Mouse (Mus musculus) left cerebral cortex, postnatal 10 days (tissue): ENCODE measurements at regions not wholly inside any gene's neighbourhood (a gene's known extent, or its start where the extent isn't known, plus 50 kb on each side); places are given as distances from the start of the nearest gene placed in this dataset.

ENCODE experiments used
- DNase-seq, 2 experiments: peaks; one replicate each; pipeline ENCODE4 v3.0.0; 2021 to 2022; ENCODE audit warnings: low spot score in 2 of 2, mixed read lengths in 1 of 2; ENCODE audit errors: extremely low spot score in 1 of 2
- intact Hi-C: fragments of 180-260 bp; cut with DNase I; formaldehyde crosslinking; loops from one replicate; pipeline ENCODE4 v1.15.1; 2025

- DNase-seq: no peak
- intact Hi-C loops: no loop called here
Measured at GRCm38 (mm10) chr14:46706462-46706861, 53.9 kb upstream of the Cdkn3 start.

- DNase-seq: peak in 1 of 2 experiments; percentile 35
Measured at GRCm38 (mm10) chr14:46704316-46704751, 56.0 kb upstream of the Cdkn3 start.

GRCm38 (mm10) chr14:46702669-46703435, 57.5 kb upstream of the Cdkn3 start:
- intact Hi-C loops: no loop called here
- peak in 1 of 2 experiments; percentile 49 for DNase-seq

More at GRCm38 (mm10) chr14:46704316-46704751, 56.0 kb upstream of the Cdkn3 start:
- intact Hi-C loops: no loop called here

- intact Hi-C loops: no loop called here
- no peak for DNase-seq
Measured at GRCm38 (mm10) chr14:46692571-46692970, 67.8 kb upstream of the Cdkn3 start.

- DNase-seq: no peak
- intact Hi-C loops: no loop called here
Measured at GRCm38 (mm10) chr14:46692067-46692466, 68.3 kb upstream of the Cdkn3 start.

- intact Hi-C loops: no loop called here
- DNase-seq: no peak
Measured at GRCm38 (mm10) chr14:46682728-46683127, 77.6 kb upstream of the Cdkn3 start.

- intact Hi-C loops: no loop called here
- no peak for DNase-seq
Measured at GRCm38 (mm10) chr14:46678935-46679334, 81.4 kb upstream of the Cdkn3 start.

GRCm38 (mm10) chr14:46671482-46672225, 88.7 kb upstream of the Cdkn3 start:
- DNase-seq: no peak
- intact Hi-C loops: no loop called here

- intact Hi-C loops: no loop called here
- DNase-seq: no peak
Measured at GRCm38 (mm10) chr14:46671062-46671461, 89.3 kb upstream of the Cdkn3 start.

GRCm38 (mm10) chr14:46670221-46671046, 89.9 kb upstream of the Cdkn3 start:
- intact Hi-C loops: no loop called here
- DNase-seq: no peak

GRCm38 (mm10) chr14:46668275-46668674, 92.1 kb upstream of the Cdkn3 start:
- DNase-seq: no peak
- intact Hi-C loops: no loop called here

- intact Hi-C loops: no loop called here
- no peak for DNase-seq
Measured at GRCm38 (mm10) chr14:46664305-46664704, 96.0 kb upstream of the Cdkn3 start.

- DNase-seq: no peak
- intact Hi-C loops: no loop called here
Measured at GRCm38 (mm10) chr14:46663529-46663928, 96.8 kb upstream of the Cdkn3 start.

GRCm38 (mm10) chr14:46661792-46662545, 98.4 kb upstream of the Cdkn3 start:
- DNase-seq: no peak
- intact Hi-C loops: no loop called here

GRCm38 (mm10) chr14:46661118-46661791, 99.1 kb upstream of the Cdkn3 start:
- DNase-seq: peak in 1 of 2 experiments; percentile 37
- intact Hi-C loops: no loop called here

GRCm38 (mm10) chr14:46659365-46659764, 101.0 kb upstream of the Cdkn3 start:
- no peak for DNase-seq
- intact Hi-C loops: no loop called here

GRCm38 (mm10) chr14:46656249-46656648, 104.1 kb upstream of the Cdkn3 start:
- intact Hi-C loops: no loop called here
- no peak for DNase-seq

- intact Hi-C loops: no loop called here
- peak in 1 of 2 experiments; percentile 34 for DNase-seq
Measured at GRCm38 (mm10) chr14:46647319-46647974, 112.9 kb upstream of the Cdkn3 start.
